Mouse (Mus musculus): ENCODE measurements around the gene Cx3cr1. TPM values are rescaled to one million over a fixed set of nuclear protein-coding genes. Genes with fewer than 3 reads are reported as not detected.

The Cx3cr1 gene
- polyA plus RNA-seq, 1 experiment from 2014 or later, result 9.2 TPM

DNA sequence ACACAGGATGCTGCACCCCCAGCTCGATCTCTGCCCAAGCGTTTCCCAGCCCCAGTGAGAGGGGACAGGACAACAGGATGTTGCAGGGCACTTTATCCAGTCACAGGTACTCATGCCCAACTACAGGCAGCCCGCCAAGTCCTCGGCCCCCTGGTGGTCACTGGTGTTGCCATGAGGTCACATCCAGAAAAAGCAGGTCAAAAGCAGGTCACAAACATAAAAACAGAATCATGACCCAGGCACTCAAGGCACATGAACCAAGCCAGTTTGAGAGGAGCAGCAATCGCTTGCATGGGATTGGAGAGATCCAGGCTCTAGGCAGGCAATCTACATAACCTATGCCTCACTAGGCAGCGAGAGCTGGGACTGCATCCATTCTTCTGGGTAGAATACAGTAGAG lies 99.5 kb downstream of the Cx3cr1 start:
- H3K27ac ChIP-seq, result peak overlapping the region; percentile 35
- 33% methylated on average over 6 of the region's 6 CpGs for WGBS

DNA sequence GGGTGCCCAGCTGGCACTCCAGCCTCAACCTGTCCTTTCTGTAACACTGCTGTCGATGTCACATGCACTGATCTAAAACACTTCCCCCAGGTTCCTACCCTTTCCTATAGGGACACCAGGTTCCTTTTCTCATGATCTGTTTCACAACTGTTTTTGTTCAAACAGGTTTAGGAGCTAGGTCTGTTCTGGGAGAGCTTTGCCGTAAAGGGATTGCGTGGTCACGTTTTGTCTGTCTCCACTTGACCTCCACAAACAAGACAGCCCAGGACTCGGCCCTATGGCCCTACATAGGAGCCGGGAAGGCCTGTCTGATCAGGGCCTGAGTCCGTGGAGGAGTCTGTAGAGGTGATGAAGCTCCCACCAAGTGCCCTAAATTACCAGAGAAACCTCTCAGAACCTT lies 99.9 kb downstream of the Cx3cr1 start:
- peaks cover 25% of the 10 kb centered on the region for H3K4me1 ChIP-seq
- 73% methylated on average over 7 of the region's 7 CpGs for WGBS
- no peak overlapping the region for H3K27ac ChIP-seq
- no peak overlapping the region for H3K9ac ChIP-seq
- peaks cover 32% of the 10 kb centered on the region for H3K36me3 ChIP-seq
- no peak overlapping the region for H3K4me3 ChIP-seq
- no peak overlapping the region for H3K4me2 ChIP-seq
- H3K9me3 ChIP-seq, result no peaks in the 10 kb centered on the region
- no peak for ATAC-seq (ENCODE audit: borderline replicate concordance, extremely low read depth, low FRiP score, low TSS enrichment)
- no peaks in the 10 kb centered on the region for H3K27me3 ChIP-seq

More for the DNA sequence above, 99.5 kb downstream of the Cx3cr1 start:
- Histone ChIP-seq H3K4me1 (peaks cover 25% of the 10 kb centered on the region), H3K36me3 (peaks cover 36% of the 10 kb centered on the region), H3K9me3 (no peaks in the 10 kb centered on the region), H3K27me3 (no peaks in the 10 kb centered on the region), H3K9ac (no peak overlapping the region; the same call in 1 of the 2 replicates), H3K4me3 (no peak overlapping the region), H3K4me2 (no peak overlapping the region)
- ATAC-seq (ENCODE audit: borderline replicate concordance, extremely low read depth, low FRiP score, low TSS enrichment), result peak; percentile 28; the same call in 1 of the 2 replicates

GRCm38 (mm10) chr9:119966221-119966910 lies 103.3 kb downstream of the Cx3cr1 start:
- H3K27me3 ChIP-seq, result no peaks in the 10 kb centered on the region
- no peak overlapping the region for H3K9ac ChIP-seq
- H3K4me3 ChIP-seq, result no peak overlapping the region
- H3K4me1 ChIP-seq, result peaks cover 31% of the 10 kb centered on the region
- no peak for ATAC-seq (ENCODE audit: borderline replicate concordance, extremely low read depth, low FRiP score, low TSS enrichment)
- no peak overlapping the region for H3K27ac ChIP-seq
- WGBS, result 84% methylated on average over 26 of the region's 26 CpGs
- no peaks in the 10 kb centered on the region for H3K9me3 ChIP-seq
- H3K36me3 ChIP-seq, result 0 out of 2 replicates have a peak, but pooled peaks cover 3% of the 10 kb centered on the region
- H3K4me2 ChIP-seq, result no peak overlapping the region

DNA sequence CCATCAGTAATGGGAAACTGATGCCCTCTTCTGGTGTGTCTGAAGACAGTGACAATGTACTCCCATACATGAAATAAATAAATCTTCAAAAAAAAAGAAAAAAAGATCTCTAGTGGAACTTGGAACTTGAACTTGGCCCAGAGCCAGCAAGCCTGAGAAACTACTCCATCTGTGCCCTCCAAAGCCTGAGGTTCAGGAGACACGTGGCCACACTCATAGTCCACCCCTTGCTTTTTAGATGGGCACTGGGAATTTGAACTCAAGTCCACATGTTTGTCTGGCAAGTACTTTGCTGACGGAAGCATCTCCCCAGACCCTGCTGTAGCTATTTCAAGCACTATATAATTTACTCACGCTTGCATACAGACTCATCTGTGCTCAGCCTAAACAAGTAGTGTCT lies 104.5 kb downstream of the Cx3cr1 start:
- Histone ChIP-seq H3K27me3 (no peaks in the 10 kb centered on the region), H3K9ac (no peak overlapping the region), H3K4me2 (no peak overlapping the region), H3K36me3 (no peaks in the 10 kb centered on the region), H3K4me1 (peaks cover 19% of the 10 kb centered on the region), H3K27ac (no peak overlapping the region), H3K9me3 (no peaks in the 10 kb centered on the region), H3K4me3 (no peak overlapping the region)
- WGBS, result 49% methylated on average over 3 of the region's 3 CpGs
- ATAC-seq (ENCODE audit: borderline replicate concordance, extremely low read depth, low FRiP score, low TSS enrichment), result no peak

GRCm38 (mm10) chr9:119964206-119964605 lies 105.5 kb downstream of the Cx3cr1 start:
- no peak for ATAC-seq (ENCODE audit: borderline replicate concordance, extremely low read depth, low FRiP score, low TSS enrichment)
- H3K4me2 ChIP-seq, result no peak overlapping the region
- peak overlapping the region; percentile 41; the same call in 1 of the 2 replicates for H3K27ac ChIP-seq
- no peaks in the 10 kb centered on the region for H3K36me3 ChIP-seq
- 55% methylated on average over 3 of the region's 3 CpGs for WGBS
- no peak overlapping the region for H3K4me3 ChIP-seq
- peaks cover 15% of the 10 kb centered on the region for H3K4me1 ChIP-seq
- no peaks in the 10 kb centered on the region for H3K9me3 ChIP-seq
- H3K9ac ChIP-seq, result no peak overlapping the region
- no peaks in the 10 kb centered on the region for H3K27me3 ChIP-seq

DNA sequence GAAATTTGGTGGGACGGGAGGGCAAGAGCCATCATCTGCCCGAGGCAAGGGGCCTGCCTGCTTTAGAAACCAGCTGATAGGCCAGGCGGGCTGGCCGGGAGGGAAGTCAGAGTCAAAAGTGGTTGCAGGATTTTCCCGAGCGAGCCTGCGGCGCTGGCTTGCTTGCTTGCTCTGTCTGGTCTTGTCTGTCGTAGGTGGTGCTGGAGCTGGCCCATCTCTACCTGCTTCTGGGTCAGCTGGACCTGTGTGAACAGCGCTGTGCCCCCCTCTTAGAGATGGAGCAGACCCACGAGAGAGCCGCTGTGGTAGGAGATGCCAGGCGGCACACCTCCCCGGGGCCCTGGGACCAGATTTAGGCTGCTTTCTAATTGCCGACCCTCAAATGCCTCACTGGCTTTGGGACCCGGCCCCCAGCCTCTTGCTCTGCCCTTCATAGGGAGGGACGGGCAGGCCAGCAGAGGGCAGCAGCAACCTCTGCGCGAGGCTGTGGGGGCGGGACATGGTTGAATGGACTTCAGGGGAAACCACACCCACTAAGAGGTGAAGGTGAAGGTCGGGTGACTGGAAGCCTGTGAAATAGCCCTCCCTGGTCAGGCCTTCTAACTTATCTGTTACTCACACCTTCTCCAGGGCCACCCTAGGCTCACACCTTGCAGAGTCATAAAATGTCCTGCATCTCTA lies 106.6 kb downstream of the Cx3cr1 start:
- H3K27ac ChIP-seq, result no peak overlapping the region
- no peak overlapping the region for H3K4me3 ChIP-seq
- no peaks in the 10 kb centered on the region for H3K27me3 ChIP-seq
- 20% methylated on average over 21 of the region's 21 CpGs for WGBS
- H3K36me3 ChIP-seq, result no peaks in the 10 kb centered on the region
- peak; percentile 69; the same call in 1 of the 2 replicates for ATAC-seq (ENCODE audit: borderline replicate concordance, extremely low read depth, low FRiP score, low TSS enrichment)
- H3K4me1 ChIP-seq, result peaks cover 15% of the 10 kb centered on the region
- H3K9me3 ChIP-seq, result no peaks in the 10 kb centered on the region
- no peak overlapping the region for H3K9ac ChIP-seq
- peak overlapping the region; percentile 30 for H3K4me2 ChIP-seq

DNA sequence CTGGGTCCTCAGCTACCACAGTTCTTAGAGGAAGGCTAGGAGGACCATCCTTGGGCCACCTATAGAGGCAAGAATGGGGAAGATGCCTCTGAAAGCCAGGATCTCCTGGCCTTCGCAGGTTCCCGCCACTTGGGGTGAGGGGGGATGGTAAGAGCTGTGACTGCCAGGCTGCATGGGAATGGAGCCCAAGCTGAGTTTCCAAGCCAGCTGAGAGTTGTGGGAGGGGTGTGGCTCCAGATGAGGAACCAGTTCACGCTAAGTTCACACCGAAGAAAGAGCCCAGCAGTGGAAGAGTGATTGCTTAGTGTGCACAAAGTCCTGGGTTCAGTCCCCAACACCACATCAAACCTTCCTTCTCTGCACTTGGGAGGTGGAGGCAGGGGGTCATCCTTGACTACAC lies 107.5 kb downstream of the Cx3cr1 start:
- WGBS, result 65% methylated on average over 4 of the region's 4 CpGs
- no peak overlapping the region for H3K4me2 ChIP-seq
- no peaks in the 10 kb centered on the region for H3K27me3 ChIP-seq
- H3K27ac ChIP-seq, result no peak overlapping the region
- H3K4me3 ChIP-seq, result no peak overlapping the region
- no peaks in the 10 kb centered on the region for H3K9me3 ChIP-seq
- no peak for ATAC-seq (ENCODE audit: borderline replicate concordance, extremely low read depth, low FRiP score, low TSS enrichment)
- H3K36me3 ChIP-seq, result no peaks in the 10 kb centered on the region
- H3K4me1 ChIP-seq, result peaks cover 15% of the 10 kb centered on the region
- no peak overlapping the region for H3K9ac ChIP-seq

DNA sequence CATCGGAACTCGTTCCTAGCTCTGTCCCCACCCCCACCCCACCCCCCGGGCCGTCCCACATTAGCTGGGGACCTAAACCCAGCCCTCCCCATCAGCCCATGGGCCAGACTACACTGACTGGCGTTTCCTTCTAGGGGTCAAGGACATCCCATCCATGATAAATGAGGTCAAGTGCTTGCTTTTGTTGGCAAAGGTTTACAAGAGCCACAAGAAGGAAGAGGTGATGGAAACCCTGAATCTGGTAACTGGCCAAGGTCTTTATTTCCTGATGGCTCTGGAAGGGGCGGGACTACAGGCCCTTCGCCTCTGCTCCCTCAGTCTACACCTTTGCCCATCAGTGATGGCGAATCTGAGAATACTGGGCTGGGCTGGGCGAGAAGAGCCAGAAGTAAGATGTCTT lies 110.8 kb downstream of the Cx3cr1 start:
- Histone ChIP-seq H3K36me3 (no peaks in the 10 kb centered on the region), H3K27me3 (no peaks in the 10 kb centered on the region), H3K4me1 (peaks cover 15% of the 10 kb centered on the region), H3K9ac (no peak overlapping the region), H3K4me3 (no peak overlapping the region), H3K4me2 (no peak overlapping the region), H3K9me3 (no peaks in the 10 kb centered on the region), H3K27ac (no peak overlapping the region)
- ATAC-seq (ENCODE audit: borderline replicate concordance, extremely low read depth, low FRiP score, low TSS enrichment), result no peak
- WGBS, result 73% methylated on average over 9 of the region's 9 CpGs

DNA sequence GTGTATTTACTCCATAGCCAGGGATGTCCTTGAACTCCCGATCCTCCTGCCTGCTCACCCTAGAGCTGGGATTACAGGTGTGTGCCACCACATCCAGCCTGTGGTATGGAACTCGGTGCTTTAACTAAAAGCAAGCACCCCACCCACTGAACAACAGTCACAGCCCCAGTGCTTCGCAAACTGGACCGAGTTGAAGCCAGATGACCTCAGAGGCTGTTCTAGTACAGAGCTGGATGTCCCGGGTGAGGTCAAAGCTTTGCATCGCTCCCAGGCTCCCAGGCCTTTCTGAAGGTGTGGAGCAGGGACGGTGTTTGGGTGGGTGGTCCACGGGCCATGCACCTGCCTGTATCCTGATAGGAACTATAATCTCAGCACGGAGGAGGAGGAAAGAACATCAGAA lies 118.3 kb downstream of the Cx3cr1 start:
- no peak overlapping the region for H3K4me3 ChIP-seq
- WGBS, result 80% methylated on average over 9 of the region's 9 CpGs
- H3K4me1 ChIP-seq, result peaks cover 9% of the 10 kb centered on the region
- ATAC-seq (ENCODE audit: borderline replicate concordance, extremely low read depth, low FRiP score, low TSS enrichment), result no peak
- no peak overlapping the region for H3K27ac ChIP-seq
- H3K9me3 ChIP-seq, result no peaks in the 10 kb centered on the region
- H3K36me3 ChIP-seq, result no peaks in the 10 kb centered on the region
- no peak overlapping the region for H3K9ac ChIP-seq
- no peaks in the 10 kb centered on the region for H3K27me3 ChIP-seq
- H3K4me2 ChIP-seq, result no peak overlapping the region

DNA sequence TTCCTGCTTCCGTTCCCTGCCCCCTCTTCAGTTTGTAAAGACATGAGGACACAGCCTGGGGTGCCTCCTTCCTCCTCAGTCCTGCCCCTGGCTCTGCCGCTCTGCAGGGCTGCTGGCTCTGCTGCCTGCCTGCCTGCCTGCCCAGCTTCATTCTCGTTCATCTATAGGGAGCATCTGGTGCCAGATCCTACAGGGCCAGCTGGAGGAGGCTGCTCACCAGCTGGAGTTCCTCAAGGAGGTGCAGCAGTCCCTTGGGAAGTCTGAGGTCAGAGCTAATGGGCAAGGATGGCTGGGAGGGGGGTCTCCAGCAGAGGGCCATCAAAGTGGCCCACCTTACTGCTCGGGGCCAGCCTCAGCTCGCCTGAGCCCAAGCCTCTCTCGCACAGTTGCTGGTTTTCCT lies 119.2 kb downstream of the Cx3cr1 start:
- Histone ChIP-seq H3K27ac (no peak overlapping the region), H3K9me3 (no peaks in the 10 kb centered on the region), H3K4me3 (no peak overlapping the region), H3K27me3 (no peaks in the 10 kb centered on the region), H3K36me3 (no peaks in the 10 kb centered on the region), H3K4me1 (peaks cover 9% of the 10 kb centered on the region), H3K9ac (no peak overlapping the region), H3K4me2 (no peak overlapping the region)
- ATAC-seq (ENCODE audit: borderline replicate concordance, extremely low read depth, low FRiP score, low TSS enrichment), result peak; percentile 66
- 29% methylated on average over 6 of the region's 6 CpGs for WGBS

DNA sequence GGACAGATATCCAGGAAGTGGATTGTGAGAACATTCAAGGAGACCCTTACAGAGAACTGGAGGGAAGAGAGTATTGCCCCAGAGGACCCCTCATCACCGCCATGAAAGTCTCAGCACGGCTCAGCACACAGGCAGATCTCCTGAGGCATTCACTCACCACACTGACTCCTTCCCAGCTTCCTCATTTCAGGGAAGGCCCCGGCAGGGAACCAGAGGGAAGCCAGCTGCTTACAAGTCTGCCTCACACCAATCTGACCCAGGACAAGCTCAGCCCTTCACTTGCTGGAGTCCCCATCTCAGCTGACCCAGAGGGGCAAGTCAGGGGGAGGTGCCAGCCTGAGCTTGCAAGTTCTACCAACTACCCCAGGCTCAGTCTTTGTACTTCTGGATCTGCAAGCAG lies 120.9 kb downstream of the Cx3cr1 start:
- no peak for ATAC-seq (ENCODE audit: borderline replicate concordance, extremely low read depth, low FRiP score, low TSS enrichment)
- Histone ChIP-seq H3K4me3 (no peak overlapping the region), H3K9me3 (no peaks in the 10 kb centered on the region), H3K27me3 (no peaks in the 10 kb centered on the region), H3K4me1 (peaks cover 9% of the 10 kb centered on the region), H3K9ac (no peak overlapping the region), H3K36me3 (no peaks in the 10 kb centered on the region), H3K4me2 (no peak overlapping the region), H3K27ac (no peak overlapping the region)
- 37% methylated on average over 3 of the region's 3 CpGs for WGBS

DNA sequence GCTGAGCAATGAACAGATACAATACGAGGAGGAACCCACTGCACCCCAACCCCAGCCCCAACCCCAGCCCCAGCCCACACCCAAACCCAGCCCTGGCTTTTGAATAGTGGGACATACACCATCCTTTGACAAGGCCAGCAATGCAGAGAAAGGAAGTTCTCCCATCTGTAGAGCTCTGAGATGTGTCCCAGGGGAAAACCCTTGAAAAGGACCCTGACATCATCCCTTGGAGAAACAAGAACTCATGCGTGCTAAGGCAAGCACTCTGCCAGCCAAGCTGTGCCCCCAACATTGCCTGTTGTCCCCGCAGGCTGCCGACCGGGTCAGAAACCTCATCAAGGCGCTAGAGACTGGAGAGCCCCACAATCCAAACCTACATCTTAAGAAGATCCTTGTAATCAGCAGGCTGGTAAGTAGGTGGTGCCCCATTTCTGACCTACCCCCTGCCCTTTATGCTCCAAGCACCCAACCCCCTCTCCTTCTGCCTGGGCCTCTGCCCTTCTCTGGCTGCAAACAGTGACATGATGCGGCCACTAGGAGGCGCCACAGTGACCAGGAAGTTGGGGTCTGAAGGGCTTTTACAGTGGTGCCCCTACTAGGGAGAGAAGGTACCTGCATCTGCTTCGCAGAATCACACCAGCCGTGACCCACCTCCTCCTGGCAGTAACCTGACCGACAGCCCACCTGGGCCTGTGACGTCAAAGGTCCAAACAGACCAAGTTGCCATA lies 124.3 kb downstream of the Cx3cr1 start:
- Histone ChIP-seq H3K9ac (no peak overlapping the region), H3K9me3 (no peaks in the 10 kb centered on the region), H3K4me3 (no peak overlapping the region), H3K27ac (no peak overlapping the region), H3K4me2 (no peak overlapping the region), H3K4me1 (peaks cover 13% of the 10 kb centered on the region), H3K36me3 (no peaks in the 10 kb centered on the region), H3K27me3 (no peaks in the 10 kb centered on the region)
- WGBS, result 68% methylated on average over 12 of the region's 12 CpGs
- ATAC-seq (ENCODE audit: borderline replicate concordance, extremely low read depth, low FRiP score, low TSS enrichment), result no peak
